Mouse (Mus musculus): ENCODE measurements around the gene Nlk.

Gene Nlk

GRCm38 (mm10) chr11:78696777-78697752 is at the start of gene Nlk:
Gene Nlk, minus strand, starts transcription at chr11:78697373.
- peak; percentile 96 for DNase-seq (ENCODE audit: low spot score)

GRCm38 (mm10) chr11:78746264-78746663 is 49.1 kb upstream of the Nlk start:
- DNase-seq (ENCODE audit: low spot score): no peak

GRCm38 (mm10) chr11:78745475-78745874 is 48.3 kb upstream of the Nlk start:
- no peak for DNase-seq (ENCODE audit: low spot score)

- no peak for DNase-seq (ENCODE audit: low spot score)
Observed at GRCm38 (mm10) chr11:78742461-78742860, 45.3 kb upstream of the Nlk start.

GRCm38 (mm10) chr11:78741958-78742357 is 44.8 kb upstream of the Nlk start:
- DNase-seq (ENCODE audit: low spot score): no peak

- DNase-seq (ENCODE audit: low spot score): no peak
Observed at GRCm38 (mm10) chr11:78739361-78739760, 42.2 kb upstream of the Nlk start.

GRCm38 (mm10) chr11:78736877-78737408 is 39.8 kb upstream of the Nlk start:
- DNase-seq (ENCODE audit: low spot score): no peak

GRCm38 (mm10) chr11:78735168-78735567 is 38.0 kb upstream of the Nlk start:
- DNase-seq (ENCODE audit: low spot score): no peak

- no peak for DNase-seq (ENCODE audit: low spot score)
Observed at GRCm38 (mm10) chr11:78732619-78733018, 35.4 kb upstream of the Nlk start.

GRCm38 (mm10) chr11:78730902-78731301 is 33.7 kb upstream of the Nlk start:
- no peak for DNase-seq (ENCODE audit: low spot score)

- no peak for DNase-seq (ENCODE audit: low spot score)
Observed at GRCm38 (mm10) chr11:78728041-78728440, 30.9 kb upstream of the Nlk start.

- DNase-seq (ENCODE audit: low spot score): no peak
Observed at GRCm38 (mm10) chr11:78726366-78726765, 29.2 kb upstream of the Nlk start.

GRCm38 (mm10) chr11:78724792-78725191 is 27.6 kb upstream of the Nlk start:
- DNase-seq (ENCODE audit: low spot score): no peak

- DNase-seq (ENCODE audit: low spot score): no peak
Observed at GRCm38 (mm10) chr11:78721419-78721818, 24.2 kb upstream of the Nlk start.

- DNase-seq (ENCODE audit: low spot score): no peak
Observed at GRCm38 (mm10) chr11:78717655-78718054, 20.5 kb upstream of the Nlk start.

GRCm38 (mm10) chr11:78708642-78709041 is 11.5 kb upstream of the Nlk start:
- no peak for DNase-seq (ENCODE audit: low spot score)

- no peak for DNase-seq (ENCODE audit: low spot score)
Observed at GRCm38 (mm10) chr11:78706026-78706425, 8.9 kb upstream of the Nlk start.

GRCm38 (mm10) chr11:78703085-78703484 is 5.9 kb upstream of the Nlk start:
- DNase-seq (ENCODE audit: low spot score): no peak

GRCm38 (mm10) chr11:78702319-78702718 is 5.1 kb upstream of the Nlk start:
- no peak for DNase-seq (ENCODE audit: low spot score)

- DNase-seq (ENCODE audit: low spot score): peak; percentile 79
Observed at GRCm38 (mm10) chr11:78697753-78698171, 589 bp upstream of the Nlk start.

GRCm38 (mm10) chr11:78694249-78694648 is 2.9 kb downstream of the Nlk start:
- no peak for DNase-seq (ENCODE audit: low spot score)

GRCm38 (mm10) chr11:78693307-78693706 is 3.9 kb downstream of the Nlk start:
- DNase-seq (ENCODE audit: low spot score): no peak

GRCm38 (mm10) chr11:78691201-78691600 is 6.0 kb downstream of the Nlk start:
- DNase-seq (ENCODE audit: low spot score): no peak
